Mouse (Mus musculus): ENCODE measurements around the gene Dscaml1.
"Not testable (repeated sequence)": the region's sequence is repeated elsewhere in the genome, so short reads cannot be mapped to it uniquely, and the experiment has no call there.

Gene Dscaml1

DNA sequence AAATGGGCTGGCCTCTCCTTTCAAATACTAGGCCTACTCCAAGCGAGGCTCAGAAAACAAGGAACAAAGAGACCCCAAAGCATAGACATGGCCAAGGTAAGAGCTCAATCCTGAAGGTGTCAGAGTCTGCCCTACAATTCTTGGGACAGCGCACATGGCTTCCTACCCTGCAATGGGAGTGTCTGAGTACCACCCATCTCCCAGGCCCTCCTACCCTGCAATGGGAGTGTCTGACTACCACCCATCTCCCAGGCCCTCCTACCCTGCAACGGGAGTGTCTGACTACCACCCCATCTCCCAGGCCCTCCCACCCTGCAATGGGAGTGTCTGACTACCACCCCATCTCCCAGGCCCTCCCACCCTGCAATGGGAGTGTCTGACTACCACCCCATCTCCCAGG is 349.7 kb downstream of the Dscaml1 start:
- not testable (repeated sequence) for DNase-seq (ENCODE audit: low spot score)

DNA sequence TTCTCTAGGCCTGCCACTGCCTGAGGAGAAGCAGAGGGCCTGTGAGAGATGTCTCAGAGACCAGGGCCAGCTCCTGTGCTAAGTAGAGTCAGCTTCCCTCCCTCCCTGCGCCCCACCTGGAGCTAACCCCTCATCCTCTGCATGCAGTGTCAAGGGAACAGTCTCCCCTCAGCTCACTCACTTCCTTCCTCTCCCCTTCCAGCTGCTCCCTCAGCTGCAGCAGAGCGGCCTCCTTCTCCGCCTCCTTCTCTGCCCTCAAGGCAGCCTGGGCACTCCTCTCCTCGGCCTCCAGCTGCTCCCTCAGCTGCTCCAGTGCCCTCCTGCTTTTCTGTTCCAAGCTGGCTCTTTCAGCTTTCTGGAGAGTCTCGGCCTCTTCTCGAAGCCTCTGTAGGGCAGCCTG is 352.8 kb downstream of the Dscaml1 start:
- DNase-seq (ENCODE audit: low spot score): no peak

DNA sequence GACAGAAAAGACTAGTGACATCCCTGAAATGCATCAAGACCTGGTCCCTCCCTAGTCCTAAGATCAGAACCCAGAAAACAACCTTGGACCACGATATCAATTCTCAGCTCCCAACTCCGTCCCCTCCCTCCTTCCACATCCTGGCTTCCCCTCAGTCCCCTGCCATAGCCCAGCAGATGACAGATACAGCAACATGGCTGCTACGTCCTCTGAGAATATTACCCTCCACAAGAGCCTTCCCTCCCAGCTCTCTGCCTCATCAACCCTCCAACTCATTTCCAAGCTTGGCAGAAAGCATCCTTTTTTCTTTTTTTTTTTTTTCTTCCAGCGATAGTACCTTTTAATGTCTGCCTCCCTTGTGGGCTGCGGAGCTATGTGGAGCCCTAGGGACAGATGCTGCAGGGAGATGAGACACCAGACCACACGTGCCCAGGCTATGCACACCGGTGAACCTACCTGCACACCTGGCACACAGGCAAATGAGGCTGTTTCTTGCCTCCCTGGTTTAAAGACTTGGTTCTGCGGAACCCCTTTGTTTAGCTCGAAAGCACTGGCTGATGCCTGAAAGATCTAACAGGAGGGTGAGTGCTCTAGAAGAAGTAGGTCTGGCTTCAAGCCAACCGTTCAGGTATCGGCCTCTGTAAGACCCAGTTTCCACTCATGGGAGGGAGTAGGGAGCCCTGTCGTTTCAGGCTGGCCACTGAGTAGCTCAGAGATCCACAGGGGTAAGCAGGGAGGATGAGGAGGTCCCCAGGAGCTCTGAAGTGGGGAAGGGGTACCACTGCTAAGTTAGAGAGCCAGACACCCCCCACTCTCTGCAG is 357.0 kb downstream of the Dscaml1 start:
- no peak for DNase-seq (ENCODE audit: low spot score)

DNA sequence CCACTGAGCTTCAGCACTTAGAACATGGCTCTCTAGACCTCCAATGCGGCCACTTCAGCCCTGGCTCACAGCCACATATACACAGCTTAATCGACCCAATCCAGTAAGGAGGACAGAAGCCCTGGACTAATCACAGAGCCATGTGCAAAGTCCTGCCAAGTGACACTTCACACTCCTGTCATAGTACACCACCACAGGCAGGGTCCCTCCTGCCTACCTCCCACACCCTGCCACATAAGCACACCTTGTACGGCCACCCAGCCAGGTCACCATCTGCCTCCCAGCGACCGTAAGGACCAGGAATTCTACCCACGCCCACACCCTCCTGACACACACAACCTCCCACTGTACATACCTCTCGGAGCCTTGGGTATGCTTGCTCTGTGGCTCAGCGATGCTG is 360.6 kb downstream of the Dscaml1 start:
- no peak for DNase-seq (ENCODE audit: low spot score)

DNA sequence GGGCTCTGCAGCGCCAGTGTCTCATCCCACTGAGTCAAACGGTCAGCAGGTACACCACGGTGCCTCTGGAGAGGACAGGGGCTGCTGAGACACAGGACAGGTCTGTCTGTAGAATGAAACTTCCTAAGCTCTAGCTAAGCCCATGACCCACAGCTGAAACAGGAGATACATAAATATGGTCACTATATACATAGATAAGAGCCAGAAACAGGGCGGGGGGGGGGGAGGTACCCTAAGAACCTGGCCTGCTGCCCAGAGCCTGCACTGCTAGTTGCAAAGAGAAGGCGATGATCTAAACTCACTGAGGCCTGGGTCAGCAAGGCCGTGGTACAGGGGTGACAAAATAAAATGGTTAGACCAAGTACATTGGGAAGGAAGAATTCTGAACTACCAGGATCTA is 361.1 kb downstream of the Dscaml1 start:
- no peak for DNase-seq (ENCODE audit: low spot score)

DNA sequence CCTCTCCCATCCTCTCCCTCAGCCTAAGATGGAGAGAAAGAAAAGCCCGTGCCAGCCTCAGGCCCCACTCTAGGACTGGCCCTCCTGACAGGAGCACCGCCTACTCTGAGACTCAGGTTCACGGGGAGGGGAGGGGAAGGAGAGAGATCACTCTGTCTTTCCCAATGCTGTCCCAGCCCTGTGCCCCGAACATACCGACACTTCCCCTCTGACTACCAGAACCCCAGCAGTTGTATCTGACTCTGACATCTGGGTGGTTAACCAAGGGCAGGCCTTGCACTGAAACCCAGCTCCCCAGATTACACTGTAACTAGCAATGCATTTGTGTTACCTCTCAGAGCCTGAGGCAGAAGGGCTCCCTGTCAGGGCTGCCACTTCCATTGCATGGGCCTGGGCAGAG is 362.0 kb downstream of the Dscaml1 start:
- DNase-seq (ENCODE audit: low spot score): no peak

DNA sequence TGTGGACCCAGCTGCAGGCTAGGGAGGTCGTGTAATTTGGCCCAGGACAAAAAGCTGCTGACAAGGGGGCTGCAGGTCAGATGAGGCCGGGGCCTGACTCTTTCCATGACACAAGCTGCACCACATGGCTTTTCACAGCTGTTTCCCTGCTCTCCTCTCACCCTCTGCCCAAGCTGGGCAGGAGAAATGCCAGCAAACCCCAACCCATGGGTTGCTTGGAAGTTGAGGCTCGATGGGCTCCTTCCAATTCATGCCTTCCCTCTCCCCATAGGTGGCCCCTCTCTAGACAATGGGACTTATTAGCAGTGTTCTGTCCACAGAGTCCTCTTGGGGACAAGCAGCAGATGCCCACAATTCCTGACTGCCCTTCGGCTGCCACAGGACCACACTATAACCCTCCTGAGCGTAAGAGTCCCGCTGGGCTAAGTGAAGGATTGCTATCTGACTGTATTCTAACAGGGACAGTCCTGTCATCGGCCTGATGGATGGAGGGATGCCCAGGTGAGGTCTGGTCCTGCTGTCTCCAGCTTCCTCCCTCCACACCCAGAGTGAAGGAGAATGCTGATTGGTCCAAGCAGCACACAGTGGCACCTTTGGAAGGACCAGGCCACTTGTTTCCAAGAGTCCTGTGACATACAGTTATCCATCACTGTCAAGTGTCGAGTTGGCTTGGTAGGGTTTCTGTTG is 365.2 kb downstream of the Dscaml1 start:
- no peak for DNase-seq (ENCODE audit: low spot score)

DNA sequence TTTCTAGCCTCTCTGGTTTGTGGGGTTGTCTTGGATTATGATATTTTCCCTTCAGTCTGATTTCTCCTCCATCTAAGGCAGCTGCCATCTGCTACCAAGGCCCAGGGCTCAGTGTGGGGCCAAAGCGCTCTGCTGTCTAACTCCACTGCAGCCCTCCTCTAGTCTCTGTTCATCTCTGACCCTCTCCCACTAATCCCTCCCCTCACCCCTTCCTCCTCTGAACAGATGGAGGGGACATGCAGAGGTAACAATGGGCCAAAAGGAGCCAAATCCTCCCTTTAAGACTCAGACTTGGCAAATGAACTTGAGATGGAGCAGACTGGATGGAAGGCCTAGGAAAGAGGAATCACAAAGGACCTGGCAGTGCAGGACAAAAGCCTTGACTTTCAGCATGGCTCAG is 365.8 kb downstream of the Dscaml1 start:
- no peak for DNase-seq (ENCODE audit: low spot score)

DNA sequence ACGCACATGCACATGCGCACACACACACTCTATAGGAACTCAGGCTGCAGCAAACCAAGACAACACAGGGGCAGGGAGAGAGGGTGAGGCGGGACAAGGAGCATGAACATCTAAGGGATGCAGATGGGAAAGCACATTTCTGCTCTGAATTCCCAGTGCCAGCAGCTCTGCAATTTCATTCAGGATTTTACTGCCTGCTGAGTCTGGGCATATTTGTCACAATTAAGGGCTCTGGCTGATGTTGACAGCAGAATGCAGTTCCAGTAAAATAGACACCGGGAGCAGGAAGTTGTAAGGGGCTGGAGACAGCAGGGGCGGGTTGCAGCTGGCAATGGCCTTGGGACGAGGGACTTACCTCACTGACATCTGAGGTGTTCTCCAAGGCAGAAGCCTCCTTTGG is 367.3 kb downstream of the Dscaml1 start:
- DNase-seq (ENCODE audit: low spot score): no peak

DNA sequence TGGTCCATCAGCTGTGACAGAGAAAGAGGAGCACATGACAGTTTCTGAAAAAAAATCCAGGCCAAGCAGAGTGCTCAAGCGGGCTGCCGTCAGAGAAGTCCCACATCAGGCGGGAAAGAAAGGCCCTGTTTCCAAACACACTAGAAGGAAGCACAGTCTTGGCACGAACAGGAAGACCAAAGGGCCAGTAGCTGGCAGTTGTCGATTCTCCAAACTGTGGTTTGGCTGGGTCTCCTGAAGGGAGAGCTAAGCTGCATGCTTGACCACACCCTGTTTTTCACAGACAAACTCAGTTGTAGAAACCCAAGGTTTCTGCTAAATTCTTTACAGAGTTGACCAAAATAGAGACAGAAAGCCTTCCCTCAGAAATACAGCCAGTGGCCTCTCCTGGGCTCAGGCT is 369.3 kb downstream of the Dscaml1 start:
- no peak for DNase-seq (ENCODE audit: low spot score)

DNA sequence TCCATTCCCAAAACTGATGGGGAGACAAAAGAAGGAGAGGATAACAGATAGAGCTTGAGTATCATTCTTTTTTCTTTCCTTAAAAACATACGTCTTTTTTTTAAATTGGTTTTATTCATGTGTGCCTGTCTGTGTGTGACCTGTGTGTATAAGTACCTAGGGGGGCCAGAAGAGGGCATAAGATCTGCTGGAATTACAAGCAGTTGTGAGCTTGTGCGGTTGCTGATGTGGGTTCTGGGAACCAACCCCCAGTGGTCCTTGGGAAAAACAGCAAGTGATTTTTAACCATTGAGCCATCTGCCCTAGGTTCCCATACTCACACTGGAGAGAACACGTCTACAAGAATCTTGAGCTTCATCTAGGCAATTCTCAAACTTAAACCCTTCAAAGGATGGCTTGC is 370.8 kb downstream of the Dscaml1 start:
- no peak for DNase-seq (ENCODE audit: low spot score)

DNA sequence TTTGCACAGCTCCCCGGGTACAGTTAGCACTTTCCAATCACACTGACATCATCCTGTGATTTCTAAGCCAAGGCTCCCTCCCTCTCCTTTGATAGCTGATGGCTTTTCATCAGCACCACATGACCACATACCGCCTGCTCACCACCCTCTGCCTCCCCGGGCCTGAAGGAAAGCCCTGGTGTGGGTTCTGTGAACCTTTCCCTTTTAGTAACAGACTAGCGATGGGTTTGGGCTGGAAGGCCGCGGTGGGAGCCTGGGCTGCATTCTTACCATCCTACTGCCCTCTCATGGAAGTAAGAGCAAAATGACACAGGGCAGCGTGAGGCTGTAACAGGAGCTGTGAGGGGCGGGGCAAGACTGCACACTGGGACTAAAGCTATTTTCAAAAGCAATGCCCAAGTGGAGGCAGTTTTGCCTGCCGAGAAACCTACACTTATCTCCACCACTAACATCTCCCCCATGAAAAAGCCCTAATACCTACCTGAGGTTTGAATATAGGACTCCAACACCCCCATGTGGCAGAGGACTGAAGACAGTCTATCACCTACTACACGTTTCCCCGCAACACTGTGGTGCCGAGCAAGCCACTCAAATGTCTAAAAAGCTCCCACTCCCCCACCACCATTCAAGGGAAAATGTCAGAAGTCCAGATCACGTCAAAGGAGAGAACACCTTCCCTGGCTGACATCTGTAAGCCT is 372.2 kb downstream of the Dscaml1 start:
- DNase-seq (ENCODE audit: low spot score): peak; percentile 37

DNA sequence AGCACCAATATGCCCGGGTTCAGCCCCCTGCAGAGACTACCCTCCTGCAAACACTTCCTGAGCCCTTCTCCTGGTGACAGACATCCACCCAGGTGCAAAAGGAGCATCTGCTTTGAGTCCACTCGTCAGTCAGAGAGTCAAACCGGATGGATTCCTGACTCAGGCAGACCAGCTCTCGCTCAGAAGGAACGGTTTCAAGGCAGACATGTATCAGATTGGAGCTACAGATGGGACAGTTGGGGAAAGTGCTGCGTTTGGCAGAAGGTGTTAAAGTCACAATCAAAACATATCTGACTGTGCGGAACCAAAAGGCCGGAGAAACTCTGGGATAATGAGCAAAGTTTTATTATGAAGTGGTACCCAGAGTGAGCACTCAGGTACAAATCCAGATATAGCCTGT is 373.0 kb downstream of the Dscaml1 start:
- DNase-seq (ENCODE audit: low spot score): peak; percentile 52

All from layer of hippocampus, adult 11-12 months (tissue).